Mouse (Mus musculus): Measurements from ENCODE around the gene Olfr584. TPM values are rescaled to one million over a fixed set of nuclear protein-coding genes. Genes with fewer than 3 reads are reported as not detected.

Olfr584 gene
- not detected in 2 replicates for polyA plus RNA-seq (2016; fragmentation: Nextera tagmentation; extraction: Ambion mirVana)

DNA sequence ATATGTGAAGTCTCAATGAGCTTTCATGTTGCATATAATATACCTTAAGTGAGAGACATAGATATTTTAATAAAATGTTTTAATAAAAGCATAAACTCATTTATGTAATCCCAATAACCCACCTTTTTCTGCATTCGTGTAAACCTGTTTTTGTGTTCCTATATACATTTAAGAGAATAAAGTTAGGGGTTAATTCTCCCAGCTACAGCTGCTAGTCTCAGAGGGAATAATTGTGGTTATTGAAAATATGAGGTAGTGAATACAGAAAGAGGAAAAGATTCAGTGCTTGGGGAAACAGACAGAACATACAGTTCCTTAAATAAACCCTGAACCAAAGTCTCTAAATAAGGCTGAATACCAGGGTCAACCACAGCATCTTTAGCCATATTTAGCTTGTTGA, at the start of gene Olfr584:
Olfr584 (plus strand) TSS at position 301 of the 400 bp plus-strand sequence.
- Histone ChIP-seq H3K4me3 (no peak within 1 kb of the TSS), H3K4me1 (replicated peaks) (no peaks in the 10 kb centered on the region), H3K27ac (no peak within 1 kb of the TSS), H3K27me3 (ENCODE audit: insufficient read depth, poor library complexity, severe bottlenecking) (no peaks in the 10 kb centered on the region), H3K36me3 (no peaks in the 10 kb centered on the region), H3K9me3 (peaks cover 15% of the 10 kb centered on the region)
- 79% methylated on average over 1 of the region's 1 CpGs for WGBS
- DNase-seq (ENCODE audit: low spot score): no peak

DNA sequence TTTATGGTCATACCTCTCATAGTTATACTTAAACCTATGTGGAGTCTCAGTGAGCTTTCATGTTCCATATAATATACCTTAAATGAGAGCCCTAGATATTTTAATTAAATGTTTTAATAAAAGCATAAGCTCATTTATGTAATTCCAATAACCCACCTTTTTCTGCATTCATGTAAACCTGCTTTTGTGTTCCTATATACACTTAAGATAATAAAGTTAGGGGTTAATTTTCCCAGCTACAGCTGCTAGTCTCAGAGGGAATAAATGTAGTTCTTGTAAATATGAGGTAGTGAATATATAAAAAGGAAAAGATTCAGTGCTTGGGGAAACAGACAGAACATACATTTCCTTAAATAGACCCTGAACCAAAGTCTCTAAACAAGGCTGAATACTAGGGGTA, 44.0 kb upstream of the Olfr584 start, which contains the start of gene Olfr582:
Olfr582 (plus strand) TSS at position 301 of the 400 bp plus-strand sequence.
- H3K36me3 ChIP-seq: no peaks in the 10 kb centered on the region
- H3K4me3 ChIP-seq: no peak within 1 kb of the TSS
- H3K9me3 ChIP-seq: no peaks in the 10 kb centered on the region
- DNase-seq (ENCODE audit: low spot score): no peak
- H3K4me1 ChIP-seq (replicated peaks): no peaks in the 10 kb centered on the region
- H3K27ac ChIP-seq: no peak within 1 kb of the TSS
- H3K27me3 ChIP-seq (ENCODE audit: insufficient read depth, poor library complexity, severe bottlenecking): no peaks in the 10 kb centered on the region

DNA sequence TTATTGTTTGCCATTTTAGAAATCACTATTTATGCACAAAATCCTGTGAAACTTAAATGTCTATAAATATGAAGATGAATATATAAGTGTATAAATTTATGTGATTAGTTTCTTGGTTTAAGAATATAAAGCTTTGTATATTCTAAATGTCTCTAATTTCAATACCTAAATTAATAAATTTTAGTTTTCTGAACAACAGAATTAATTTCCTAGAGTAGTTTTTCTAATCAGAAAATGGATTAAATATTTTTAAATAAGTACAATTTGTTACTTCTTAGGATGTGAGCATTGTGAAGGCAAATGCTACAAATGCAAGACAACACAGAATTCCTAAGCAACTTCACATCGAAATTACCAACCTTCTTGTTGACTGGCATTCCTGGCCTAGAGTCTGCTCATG, 30.7 kb upstream of the Olfr584 start, which contains the start of gene Olfr583:
Olfr583 (plus strand) TSS at position 301 of the 400 bp plus-strand sequence.
- DNase-seq (ENCODE audit: low spot score): no peak
- no peaks in the 10 kb centered on the region for H3K27me3 ChIP-seq (ENCODE audit: insufficient read depth, poor library complexity, severe bottlenecking)
- H3K27ac ChIP-seq: no peak within 1 kb of the TSS
- WGBS: 92% methylated on average over 1 of the region's 1 CpGs
- no peak within 1 kb of the TSS for H3K4me3 ChIP-seq
- H3K9me3 ChIP-seq: no peaks in the 10 kb centered on the region
- no peaks in the 10 kb centered on the region for H3K36me3 ChIP-seq
- H3K4me1 ChIP-seq (replicated peaks): no peaks in the 10 kb centered on the region

DNA sequence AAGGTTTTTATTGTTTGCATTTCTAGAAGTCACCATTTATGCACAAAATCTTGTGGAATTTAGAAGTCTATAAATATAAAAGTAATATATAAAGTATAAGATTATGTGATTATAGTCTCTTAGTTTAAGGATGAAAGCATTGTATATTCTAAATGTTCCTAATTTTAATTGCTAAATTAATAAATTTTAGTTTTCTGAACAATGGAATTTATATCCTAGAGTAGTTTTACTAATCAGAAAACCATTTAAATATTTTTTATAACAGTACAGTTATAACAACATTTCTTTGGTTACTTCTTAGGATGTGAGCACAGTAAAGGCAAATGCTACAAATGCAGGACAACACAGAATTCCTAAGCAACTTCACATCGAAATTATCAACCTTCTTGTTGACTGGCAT, 15.7 kb downstream of the Olfr584 start, which contains the start of gene Olfr585:
Olfr585 (plus strand) TSS at position 301 of the 400 bp plus-strand sequence.
- DNase-seq (ENCODE audit: low spot score): no peak
- Histone ChIP-seq H3K36me3 (no peaks in the 10 kb centered on the region), H3K4me3 (no peak within 1 kb of the TSS), H3K27ac (no peak within 1 kb of the TSS), H3K4me1 (replicated peaks) (no peaks in the 10 kb centered on the region), H3K27me3 (ENCODE audit: insufficient read depth, poor library complexity, severe bottlenecking) (no peaks in the 10 kb centered on the region), H3K9me3 (no peaks in the 10 kb centered on the region)
- WGBS: 83% methylated on average over 1 of the region's 1 CpGs

DNA sequence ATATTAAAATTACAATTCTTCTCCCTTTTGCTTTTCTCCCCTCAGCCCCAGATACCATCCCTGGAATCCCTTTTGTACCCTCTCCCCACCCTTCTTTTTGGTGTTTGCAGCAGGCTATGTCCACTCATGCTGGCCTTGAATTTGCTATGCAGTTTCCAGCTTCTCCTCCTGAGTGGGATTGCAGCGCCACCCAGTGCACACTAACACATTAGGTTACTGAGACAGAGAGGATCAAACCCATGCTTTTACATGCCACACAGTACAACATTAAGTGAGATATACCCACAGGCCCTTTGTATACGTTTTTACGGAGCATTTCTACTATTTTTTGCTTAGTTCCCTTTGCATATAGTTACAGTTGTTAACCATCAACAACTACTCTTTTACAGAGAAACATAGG, 37.7 kb downstream of the Olfr584 start:
- no peak overlapping the region for H3K4me3 ChIP-seq
- H3K4me1 ChIP-seq (replicated peaks): no peaks in the 10 kb centered on the region
- WGBS: 47% methylated on average over 3 of the region's 3 CpGs
- no peak for DNase-seq (ENCODE audit: low spot score)
- no peaks in the 10 kb centered on the region for H3K27me3 ChIP-seq (ENCODE audit: insufficient read depth, poor library complexity, severe bottlenecking)
- no peaks in the 10 kb centered on the region for H3K36me3 ChIP-seq
- no peak overlapping the region for H3K27ac ChIP-seq
- H3K9me3 ChIP-seq: no peaks in the 10 kb centered on the region

GRCm38 (mm10) chr7:103125538-103125937, 43.9 kb downstream of the Olfr584 start, which contains the start of gene Olfr586:
TSS of gene Olfr586 (minus strand) at chr7:103125638.
- Histone ChIP-seq H3K27me3 (ENCODE audit: insufficient read depth, poor library complexity, severe bottlenecking) (no peaks in the 10 kb centered on the region), H3K9me3 (no peaks in the 10 kb centered on the region), H3K4me1 (replicated peaks) (no peaks in the 10 kb centered on the region), H3K27ac (no peak within 1 kb of the TSS), H3K36me3 (no peaks in the 10 kb centered on the region), H3K4me3 (no peak within 1 kb of the TSS)
- no peak for DNase-seq (ENCODE audit: low spot score)
- WGBS: 94% methylated on average over 3 of the region's 3 CpGs

Other genes starting within 250 kb of the Olfr584 start
- gene Olfr566, start 223.1 kb upstream of the Olfr584 start, polyA plus RNA-seq (2016; fragmentation: Nextera tagmentation; extraction: Ambion mirVana): not detected in 2 replicates
- not detected in 2 replicates for gene Olfr568, start 204.8 kb upstream of the Olfr584 start, polyA plus RNA-seq (2016; fragmentation: Nextera tagmentation; extraction: Ambion mirVana)
- not detected in 2 replicates for gene Olfr569, start 191.0 kb upstream of the Olfr584 start, polyA plus RNA-seq (2016; fragmentation: Nextera tagmentation; extraction: Ambion mirVana)
- gene Olfr570, start 187.3 kb upstream of the Olfr584 start, polyA plus RNA-seq (2016; fragmentation: Nextera tagmentation; extraction: Ambion mirVana): not detected in 2 replicates
- gene Olfr571, start 164.3 kb upstream of the Olfr584 start, polyA plus RNA-seq (2016; fragmentation: Nextera tagmentation; extraction: Ambion mirVana): 0.03 TPM in 1 of 2 replicates, not detected in the other
- not detected in 2 replicates for gene Olfr572, start 157.5 kb upstream of the Olfr584 start, polyA plus RNA-seq (2016; fragmentation: Nextera tagmentation; extraction: Ambion mirVana)
- not detected in 2 replicates for gene Olfr573-ps1, start 139.3 kb upstream of the Olfr584 start, polyA plus RNA-seq (2016; fragmentation: Nextera tagmentation; extraction: Ambion mirVana)
- gene Olfr574, start 133.4 kb upstream of the Olfr584 start, polyA plus RNA-seq (2016; fragmentation: Nextera tagmentation; extraction: Ambion mirVana): not detected in 2 replicates
- not detected in 2 replicates for gene Olfr575, start 123.1 kb upstream of the Olfr584 start, polyA plus RNA-seq (2016; fragmentation: Nextera tagmentation; extraction: Ambion mirVana)
- not detected in 2 replicates for gene Olfr576, start 119.2 kb upstream of the Olfr584 start, polyA plus RNA-seq (2016; fragmentation: Nextera tagmentation; extraction: Ambion mirVana)
- not detected in 2 replicates for gene Olfr577, start 105.9 kb upstream of the Olfr584 start, polyA plus RNA-seq (2016; fragmentation: Nextera tagmentation; extraction: Ambion mirVana)
- gene Olfr578, start 92.6 kb upstream of the Olfr584 start, polyA plus RNA-seq (2016; fragmentation: Nextera tagmentation; extraction: Ambion mirVana): not detected in 2 replicates
- gene Olfr582, start 43.9 kb upstream of the Olfr584 start, polyA plus RNA-seq (2016; fragmentation: Nextera tagmentation; extraction: Ambion mirVana): not detected in 2 replicates
- not detected in 2 replicates for gene Olfr583, start 30.6 kb upstream of the Olfr584 start, polyA plus RNA-seq (2016; fragmentation: Nextera tagmentation; extraction: Ambion mirVana)
- not detected in 2 replicates for gene Olfr585, start 15.8 kb downstream of the Olfr584 start, polyA plus RNA-seq (2016; fragmentation: Nextera tagmentation; extraction: Ambion mirVana)
- gene Olfr586, start 43.8 kb downstream of the Olfr584 start, polyA plus RNA-seq (2016; fragmentation: Nextera tagmentation; extraction: Ambion mirVana): not detected in 2 replicates
- gene Olfr588-ps1, start 59.0 kb downstream of the Olfr584 start, polyA plus RNA-seq (2016; fragmentation: Nextera tagmentation; extraction: Ambion mirVana): not detected in 2 replicates
- gene Olfr589, start 74.5 kb downstream of the Olfr584 start, polyA plus RNA-seq (2016; fragmentation: Nextera tagmentation; extraction: Ambion mirVana): not detected in 2 replicates
- gene Olfr591, start 96.5 kb downstream of the Olfr584 start, polyA plus RNA-seq (2016; fragmentation: Nextera tagmentation; extraction: Ambion mirVana): not detected in 2 replicates
- not detected in 2 replicates for gene Olfr592, start 102.9 kb downstream of the Olfr584 start, polyA plus RNA-seq (2016; fragmentation: Nextera tagmentation; extraction: Ambion mirVana)
- not detected in 2 replicates for gene Olfr593, start 130.0 kb downstream of the Olfr584 start, polyA plus RNA-seq (2016; fragmentation: Nextera tagmentation; extraction: Ambion mirVana)
- not detected in 2 replicates for gene Olfr594, start 135.1 kb downstream of the Olfr584 start, polyA plus RNA-seq (2016; fragmentation: Nextera tagmentation; extraction: Ambion mirVana)
- not detected in 2 replicates for gene Usp17ld, start 170.6 kb downstream of the Olfr584 start, polyA plus RNA-seq (2016; fragmentation: Nextera tagmentation; extraction: Ambion mirVana)
- not detected in 2 replicates for gene Olfr596, start 223.8 kb downstream of the Olfr584 start, polyA plus RNA-seq (2016; fragmentation: Nextera tagmentation; extraction: Ambion mirVana)
- not detected in 2 replicates for gene Olfr597, start 234.4 kb downstream of the Olfr584 start, polyA plus RNA-seq (2016; fragmentation: Nextera tagmentation; extraction: Ambion mirVana)
- not detected in 2 replicates for gene Olfr598, start 241.7 kb downstream of the Olfr584 start, polyA plus RNA-seq (2016; fragmentation: Nextera tagmentation; extraction: Ambion mirVana)

All from hindbrain, embryonic 10.5 days (tissue).